Mouse (Mus musculus) forebrain, embryonic 14.5 days (tissue): Measurements from ENCODE around the gene Tubb4a. TPM values are rescaled to one million over a fixed set of nuclear protein-coding genes. Genes with fewer than 3 reads are reported as not detected.

Experiments
- ATAC-seq: fragments of 200-750 bp; cut with Nextera tagmentation; 2 replicates; pipeline ENCODE4 v1.8.0; 2017; ENCODE audit warnings: mild to moderate bottlenecking, moderate library complexity
- DNase-seq: peaks from one replicate; pipeline ENCODE4 v3.0.0-alpha.2; 2015; ENCODE audit warnings: low spot score
- H3K27ac ChIP-seq: fragments of 300-500 bp; sonication (generic); 2 replicates; pipeline ENCODE4 v1.5.1; 2014; ENCODE audit warnings: low read depth, mild to moderate bottlenecking, control low read depth, low read length, moderate library complexity
- H3K27me3 ChIP-seq: fragments of 300-500 bp; sonication (generic); replicated peaks from 2 replicates; pipeline ENCODE4 v1.6.1; 2014; ENCODE audit warnings: low read length, control low read depth, mixed read lengths; ENCODE audit not compliant: control insufficient read depth, insufficient read depth
- H3K36me3 ChIP-seq: fragments of 300-500 bp; sonication (generic); 2 replicates; pipeline ENCODE4 v1.6.1; 2014; ENCODE audit warnings: low read length, control low read depth; ENCODE audit not compliant: control insufficient read depth, insufficient read depth
- H3K4me1 ChIP-seq: fragments of 300-500 bp; sonication (generic); 2 replicates; pipeline ENCODE4 v1.6.1; 2014; ENCODE audit warnings: antibody characterized with exemption, low read length, control low read depth; ENCODE audit not compliant: control insufficient read depth, insufficient read depth
- H3K4me2 ChIP-seq: fragments of 300-500 bp; sonication (generic); 2 replicates; pipeline ENCODE4 v1.6.1; 2014; ENCODE audit warnings: mild to moderate bottlenecking, control low read depth, low read length
- H3K4me3 ChIP-seq: fragments of 300-500 bp; sonication (generic); 2 replicates; pipeline ENCODE4 v1.5.1; 2014; ENCODE audit warnings: low read depth, low read length, control low read depth
- H3K9ac ChIP-seq: fragments of 300-500 bp; sonication (generic); 2 replicates; pipeline ENCODE4 v1.6.1; 2014; ENCODE audit warnings: mild to moderate bottlenecking, low read length, control low read depth, moderate library complexity
- H3K9me3 ChIP-seq: fragments of 300-500 bp; sonication (generic); replicated peaks from 2 replicates; pipeline ENCODE4 v1.6.1; 2016; ENCODE audit warnings: low read length, control low read depth, mixed read lengths; ENCODE audit not compliant: control insufficient read depth
- WGBS: fragments of 180-500 bp; shearing (Covaris S2); extraction: QIAGEN DNeasy Blood & Tissue Kit; methylation state at CpG from one replicate; pipeline ENCODE4 v1.1.7; 2014; 5-methylcytosine and 5-hydroxymethylcytosine counted together
- polyA plus RNA-seq: library from polyadenylated mRNA; unstranded; fragments of >200 nt; fragmentation: Nextera tagmentation; extraction: Ambion mirVana; gene quantifications from 2 replicates; pipeline ENCODE4 v1.2.1, GENCODE M21; 2014

Tubb4a gene
- polyA plus RNA-seq, 1 experiment from 2014 or later, result 229 TPM

DNA sequence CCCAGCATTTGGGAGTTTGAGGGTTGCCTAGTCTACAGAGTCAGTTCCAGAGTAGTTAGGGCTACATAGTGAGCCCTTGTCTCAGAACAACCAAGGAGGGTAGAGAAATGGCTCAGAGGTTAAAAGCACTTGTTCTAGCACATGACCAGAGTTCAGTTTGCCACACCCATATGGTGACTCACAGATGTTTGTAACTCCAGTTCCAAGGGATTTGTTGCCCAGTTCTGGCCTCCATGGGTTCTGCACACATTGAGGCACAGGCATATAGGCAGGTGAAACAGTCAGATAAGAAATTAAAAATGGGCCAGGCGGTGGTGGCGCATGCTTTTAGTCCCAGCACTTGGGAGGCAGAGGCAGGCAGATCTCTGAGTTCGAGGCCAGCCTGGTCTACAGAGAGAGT, 6.6 kb upstream of the Tubb4a start:
- H3K4me1 ChIP-seq, result peaks cover 3% of the 10 kb centered on the region
- peaks cover 4% of the 10 kb centered on the region; the same call in 1 of the 2 replicates for H3K27me3 ChIP-seq
- WGBS, result 98% methylated on average over 3 of the region's 3 CpGs
- H3K4me2 ChIP-seq, result no peak overlapping the region
- H3K9ac ChIP-seq, result no peak overlapping the region
- DNase-seq, result no peak
- H3K9me3 ChIP-seq, result no peaks in the 10 kb centered on the region
- ATAC-seq, result no peak
- H3K36me3 ChIP-seq, result no peaks in the 10 kb centered on the region
- H3K27ac ChIP-seq, result no peak overlapping the region
- no peak overlapping the region for H3K4me3 ChIP-seq

DNA sequence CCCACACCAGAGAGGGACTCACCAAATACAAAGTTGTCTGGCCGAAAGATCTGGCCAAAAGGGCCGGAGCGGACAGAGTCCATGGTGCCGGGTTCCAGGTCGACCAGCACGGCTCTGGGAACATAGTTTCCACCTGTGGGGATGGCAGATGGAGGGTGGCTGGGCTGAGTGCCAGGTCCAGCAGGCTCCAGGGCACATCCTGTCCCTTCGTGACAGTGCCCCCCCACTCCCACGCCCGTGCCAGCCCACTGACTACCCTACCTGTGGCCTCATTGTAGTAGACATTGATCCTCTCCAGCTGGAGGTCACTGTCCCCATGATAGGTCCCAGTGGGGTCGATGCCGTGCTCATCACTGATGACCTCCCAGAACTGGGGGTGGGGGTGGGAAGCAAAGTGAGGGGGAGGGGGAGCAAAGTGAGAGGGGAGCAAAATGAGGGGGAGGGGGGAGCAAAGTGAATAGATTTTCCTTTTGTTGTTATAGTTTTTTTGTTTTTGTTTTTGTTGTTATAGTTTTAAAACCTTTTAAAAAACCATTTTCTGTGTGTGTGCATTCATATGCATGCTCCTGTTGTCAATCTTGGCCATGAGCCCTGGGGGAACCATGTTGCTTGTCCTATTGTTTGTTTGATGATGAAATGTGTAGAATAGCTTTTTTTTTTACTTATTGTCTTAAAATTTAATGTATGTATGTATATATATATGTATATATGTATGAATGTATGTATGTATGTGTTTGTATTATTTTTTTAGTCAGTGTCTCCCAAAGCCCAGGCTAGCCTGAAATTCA, 1.4 kb downstream of the Tubb4a start:
- Histone ChIP-seq H3K4me3 (peak overlapping the region; percentile 51; the same call in 1 of the 2 replicates), H3K27ac (no peak overlapping the region), H3K4me1 (peaks cover 5% of the 10 kb centered on the region; the same call in 1 of the 2 replicates), H3K4me2 (peak overlapping the region; percentile 66), H3K36me3 (peaks cover 14% of the 10 kb centered on the region), H3K9me3 (no peaks in the 10 kb centered on the region), H3K9ac (no peak overlapping the region), H3K27me3 (no peaks in the 10 kb centered on the region)
- ATAC-seq (no peak), DNase-seq (no peak)
- 85% methylated on average over 11 of the region's 11 CpGs for WGBS

DNA sequence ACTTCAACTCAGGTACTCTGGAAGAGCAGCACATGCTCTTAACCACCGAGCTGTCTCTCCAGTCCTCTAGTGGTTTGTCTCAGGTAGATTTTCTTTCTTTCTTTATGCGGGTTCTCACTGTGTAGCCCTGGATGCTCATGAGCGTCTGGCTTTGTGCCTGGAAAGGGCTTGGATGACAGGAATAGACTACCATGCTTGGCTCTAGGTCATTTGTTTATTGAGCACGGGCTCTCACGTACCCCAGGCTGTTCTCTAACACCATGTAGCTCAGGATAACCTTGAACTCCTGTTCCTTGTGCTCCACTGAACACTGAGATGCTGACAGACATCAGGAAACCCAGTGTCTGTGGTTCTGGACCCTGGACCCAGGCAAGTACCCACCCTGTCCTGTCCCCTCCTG, 5.1 kb downstream of the Tubb4a start:
- no peak overlapping the region for H3K9ac ChIP-seq
- ATAC-seq (no peak), DNase-seq (no peak)
- no peak overlapping the region for H3K27ac ChIP-seq
- peaks cover 5% of the 10 kb centered on the region; the same call in 1 of the 2 replicates for H3K4me1 ChIP-seq
- H3K4me2 ChIP-seq, result no peak overlapping the region
- H3K9me3 ChIP-seq, result no peaks in the 10 kb centered on the region
- H3K4me3 ChIP-seq, result no peak overlapping the region
- H3K36me3 ChIP-seq, result peaks cover 30% of the 10 kb centered on the region
- no peaks in the 10 kb centered on the region for H3K27me3 ChIP-seq
- 89% methylated on average over 5 of the region's 5 CpGs for WGBS

DNA sequence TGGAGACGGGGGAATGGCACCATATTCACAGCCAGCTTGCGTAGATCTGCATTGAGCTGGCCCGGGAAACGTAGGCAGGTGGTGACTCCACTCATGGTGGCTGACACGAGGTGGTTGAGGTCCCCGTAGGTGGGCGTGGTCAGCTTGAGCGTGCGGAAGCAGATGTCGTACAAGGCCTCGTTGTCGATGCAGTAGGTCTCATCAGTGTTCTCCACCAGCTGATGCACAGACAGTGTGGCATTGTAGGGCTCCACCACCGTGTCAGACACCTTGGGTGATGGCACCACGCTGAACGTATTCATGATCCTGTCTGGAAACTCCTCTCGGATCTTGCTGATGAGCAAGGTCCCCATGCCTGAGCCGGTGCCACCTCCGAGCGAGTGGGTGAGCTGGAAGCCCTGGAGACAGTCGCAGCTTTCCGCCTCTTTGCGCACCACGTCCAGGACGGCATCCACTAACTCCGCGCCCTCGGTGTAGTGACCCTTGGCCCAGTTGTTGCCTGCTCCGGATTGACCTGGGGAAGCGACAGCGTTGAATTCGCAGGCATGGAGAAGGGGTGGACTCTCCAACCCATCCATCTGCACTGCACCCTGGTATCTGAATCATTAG, 6.2 kb downstream of the Tubb4a start:
- WGBS, result 96% methylated on average over 31 of the region's 31 CpGs
- DNase-seq (no peak), ATAC-seq (no peak)
- Histone ChIP-seq H3K9me3 (no peaks in the 10 kb centered on the region), H3K27ac (no peak overlapping the region), H3K27me3 (no peaks in the 10 kb centered on the region), H3K4me2 (no peak overlapping the region), H3K4me1 (no peaks in the 10 kb centered on the region), H3K4me3 (no peak overlapping the region), H3K36me3 (peaks cover 30% of the 10 kb centered on the region), H3K9ac (no peak overlapping the region)

DNA sequence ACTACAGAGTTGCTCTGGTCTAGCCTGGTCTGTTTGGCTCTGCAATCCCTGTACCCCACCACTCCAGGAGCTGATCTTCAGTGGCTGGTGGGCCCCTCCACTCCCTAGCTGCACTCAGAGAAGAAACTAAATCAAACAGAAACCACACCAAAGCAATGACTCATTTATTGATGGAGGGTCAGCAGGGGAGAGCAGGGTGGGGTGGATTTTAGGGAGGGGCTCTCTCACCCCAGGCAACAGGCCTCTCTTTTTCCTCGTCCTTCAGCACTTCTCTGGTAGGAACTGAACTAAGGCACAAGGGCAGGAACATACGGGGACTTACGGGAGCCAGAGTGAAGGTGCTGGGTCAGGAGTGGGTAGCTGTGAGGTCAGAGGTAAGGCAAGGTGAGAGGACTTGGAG, 7.7 kb downstream of the Tubb4a start:
- 85% methylated on average over 3 of the region's 3 CpGs for WGBS

DNA sequence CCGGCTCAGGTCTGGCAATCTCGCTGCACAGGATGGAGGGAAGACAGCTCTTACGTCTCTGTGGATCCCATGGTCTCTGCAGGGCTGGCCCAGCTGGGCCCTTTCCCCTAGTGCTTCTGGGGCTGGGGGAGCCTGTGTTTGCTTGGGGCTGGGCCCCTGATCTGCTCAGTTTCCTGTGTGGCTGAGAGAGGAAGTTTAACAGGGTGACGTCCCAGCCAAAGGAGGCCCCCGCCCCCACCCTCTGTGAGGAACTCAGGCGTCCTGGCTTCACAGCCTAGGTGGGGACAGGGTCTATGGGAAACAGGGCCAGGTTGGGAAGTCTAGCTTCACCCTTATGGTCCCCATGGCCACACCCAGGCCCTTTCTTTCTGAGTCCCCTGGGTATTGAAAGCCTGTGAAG, 9.2 kb downstream of the Tubb4a start, which contains the start of gene Dennd1c:
TSS of gene Dennd1c (minus strand) at position 179 of the 400 bp plus-strand sequence.
- no peak within 1 kb of the TSS for H3K4me3 ChIP-seq
- ATAC-seq (0 out of 2 replicates have a peak, but pooled peaks have one; percentile 14), DNase-seq (no peak)
- no peaks in the 10 kb centered on the region for H3K27me3 ChIP-seq
- H3K9ac ChIP-seq, result no peak within 1 kb of the TSS
- WGBS, result 51% methylated on average over 6 of the region's 6 CpGs
- no peaks in the 10 kb centered on the region for H3K9me3 ChIP-seq
- no peaks in the 10 kb centered on the region for H3K4me1 ChIP-seq
- H3K36me3 ChIP-seq, result peaks cover 25% of the 10 kb centered on the region
- H3K27ac ChIP-seq, result no peak within 1 kb of the TSS
- H3K4me2 ChIP-seq, result no peak within 1 kb of the TSS

More for the DNA sequence above, 7.7 kb downstream of the Tubb4a start:
- no peak for ATAC-seq
- Histone ChIP-seq H3K27ac (no peak overlapping the region), H3K9me3 (no peaks in the 10 kb centered on the region), H3K4me3 (no peak overlapping the region), H3K36me3 (peaks cover 28% of the 10 kb centered on the region), H3K9ac (no peak overlapping the region), H3K4me1 (no peaks in the 10 kb centered on the region), H3K27me3 (no peaks in the 10 kb centered on the region), H3K4me2 (no peak overlapping the region)
- no peak for DNase-seq

DNA sequence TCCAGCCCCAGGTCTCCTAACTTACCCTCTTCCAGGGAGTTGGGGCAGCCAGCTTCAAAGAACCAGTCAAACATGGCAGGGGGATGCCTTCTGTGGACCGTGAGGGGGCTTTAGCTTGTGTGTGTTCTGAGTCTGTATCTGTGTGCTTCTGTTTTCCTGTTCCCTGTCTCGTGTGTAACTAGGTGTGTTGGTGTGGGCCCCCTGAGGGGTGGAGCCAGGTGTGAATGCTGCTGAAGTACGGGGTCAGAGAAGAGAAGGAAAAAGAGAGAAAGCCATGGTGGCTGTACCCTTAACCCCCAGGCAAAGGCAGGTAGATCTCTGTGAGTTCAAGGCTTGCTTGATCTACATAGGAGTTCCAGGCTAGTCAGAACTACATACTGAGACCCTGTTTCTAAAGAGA, 10.7 kb downstream of the Tubb4a start:
- H3K27ac ChIP-seq, result no peak overlapping the region
- no peak overlapping the region for H3K9ac ChIP-seq
- H3K9me3 ChIP-seq, result no peaks in the 10 kb centered on the region
- peaks cover 22% of the 10 kb centered on the region for H3K36me3 ChIP-seq
- H3K4me1 ChIP-seq, result no peaks in the 10 kb centered on the region
- no peak overlapping the region for H3K4me2 ChIP-seq
- ATAC-seq (no peak), DNase-seq (no peak)
- H3K4me3 ChIP-seq, result no peak overlapping the region
- 68% methylated on average over 3 of the region's 3 CpGs for WGBS
- no peaks in the 10 kb centered on the region for H3K27me3 ChIP-seq

DNA sequence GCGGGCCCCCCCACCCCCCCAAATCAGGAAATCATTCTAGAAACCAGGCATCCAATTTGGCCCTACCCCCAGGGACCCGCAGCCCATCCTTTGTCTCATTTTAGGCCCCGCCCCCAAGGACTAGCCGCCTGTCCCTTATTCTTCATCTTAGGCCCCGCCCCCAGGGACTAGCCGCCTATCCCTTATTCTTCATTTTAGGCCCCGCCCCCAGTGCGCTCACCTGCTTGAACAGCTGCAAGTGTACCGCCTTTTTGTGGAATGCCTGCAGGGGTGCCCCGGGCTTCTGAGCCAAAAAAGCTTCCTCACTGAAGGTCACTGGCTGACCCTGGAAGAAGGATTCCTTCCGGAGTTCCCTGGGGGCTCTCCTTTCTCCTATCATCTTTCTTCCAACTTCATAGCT, 16.9 kb downstream of the Tubb4a start:
- no peak overlapping the region for H3K9ac ChIP-seq
- peak; percentile 72 for DNase-seq
- no peaks in the 10 kb centered on the region for H3K36me3 ChIP-seq
- H3K4me3 ChIP-seq, result peak overlapping the region; percentile 10
- H3K4me2 ChIP-seq, result peak overlapping the region; percentile 40
- WGBS, result 4% methylated on average over 11 of the region's 11 CpGs
- peak; percentile 64 for ATAC-seq
- no peak overlapping the region for H3K27ac ChIP-seq
- no peaks in the 10 kb centered on the region for H3K4me1 ChIP-seq
- no peaks in the 10 kb centered on the region for H3K27me3 ChIP-seq
- H3K9me3 ChIP-seq, result no peaks in the 10 kb centered on the region

DNA sequence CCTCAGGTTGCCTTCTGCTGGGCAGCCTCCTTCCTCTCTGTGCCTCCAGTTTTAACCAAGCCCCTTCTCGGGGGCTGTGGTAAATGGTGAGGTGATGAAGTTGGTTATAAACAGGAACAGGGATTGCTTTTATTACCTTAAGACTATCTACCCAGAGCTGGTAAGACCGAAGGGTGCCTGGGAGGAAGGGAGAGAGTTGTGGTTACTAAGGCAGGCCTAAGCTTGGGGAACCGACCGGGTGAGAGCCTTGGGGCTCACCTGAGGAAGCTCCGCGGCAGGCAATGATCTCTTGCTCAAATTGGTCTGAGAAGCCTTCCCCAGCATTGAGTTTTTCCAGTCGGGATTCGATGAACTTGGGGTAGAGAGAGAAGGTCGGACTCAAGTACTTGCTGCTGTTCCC, 17.3 kb downstream of the Tubb4a start:
- peak overlapping the region; percentile 40 for H3K4me2 ChIP-seq
- H3K4me1 ChIP-seq, result no peaks in the 10 kb centered on the region
- no peaks in the 10 kb centered on the region for H3K27me3 ChIP-seq
- WGBS, result 13% methylated on average over 9 of the region's 9 CpGs
- no peaks in the 10 kb centered on the region for H3K9me3 ChIP-seq
- DNase-seq (no peak), ATAC-seq (no peak)
- no peaks in the 10 kb centered on the region for H3K36me3 ChIP-seq
- H3K9ac ChIP-seq, result peak overlapping the region; percentile 30; the same call in 1 of the 2 replicates
- H3K4me3 ChIP-seq, result peak overlapping the region; percentile 10
- H3K27ac ChIP-seq, result no peak overlapping the region
